Mouse (Mus musculus) stomach, postnatal 0 days (tissue): Measurements from ENCODE around the gene Ccdc83.

Experiments used
- CTCF ChIP-seq: IDR thresholded peaks from 2 replicates; pipeline ENCODE4 v1.5.1; 2016; ENCODE audit warnings: antibody characterized with exemption, low read depth, mild to moderate bottlenecking, moderate library complexity
- EP300 ChIP-seq: optimal IDR thresholded peaks from 2 replicates; pipeline ENCODE3; 2016; ENCODE audit warnings: antibody characterized with exemption

DNA sequence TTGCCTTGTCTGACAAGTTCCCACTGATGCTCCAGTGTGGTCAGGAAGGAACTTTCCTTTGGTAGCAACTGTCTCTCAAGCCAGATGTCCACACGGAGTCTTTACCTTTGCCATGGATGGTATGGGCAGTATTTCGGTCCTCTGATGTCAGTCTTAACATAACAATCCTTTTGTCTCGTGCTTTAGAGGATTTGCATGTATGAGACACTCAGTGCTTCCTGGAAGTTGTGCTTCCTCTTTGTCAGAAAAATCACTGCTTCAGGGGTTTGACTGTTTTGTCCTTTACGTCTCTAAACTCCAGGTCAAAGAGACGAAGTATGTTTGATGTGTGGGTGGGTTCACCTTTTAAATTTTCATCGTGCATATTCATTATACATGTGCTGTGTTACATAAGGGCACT lies 26.3 kb upstream of the Ccdc83 start:
- TF ChIP-seq CTCF (no peak), EP300 (no peak)
